Mouse (Mus musculus): Measurements from ENCODE around the gene Ifitm7. TPM values are rescaled to one million over a fixed set of nuclear protein-coding genes. Genes with fewer than 3 reads are reported as not detected.
"Not testable (repeated sequence)": the region's sequence is repeated elsewhere in the genome, so short reads cannot be mapped to it uniquely, and the experiment has no call there.

Ifitm7 gene
- total and polyA plus RNA-seq, 2 experiments, result not detected

- no peaks in the 10 kb centered on the region for H3K27me3 ChIP-seq (ENCODE audit: control insufficient read depth, insufficient read depth, low read length)
- no peak overlapping the region for H3K27ac ChIP-seq (replicated peaks; ENCODE audit: insufficient read depth, low read depth, low read length)
- H3K4me1 ChIP-seq (ENCODE audit: control insufficient read depth, insufficient read depth, low read length), result no peaks in the 10 kb centered on the region
- 91% methylated on average over 11 of the region's 11 CpGs for WGBS
- no peak overlapping the region for H3K9ac ChIP-seq (ENCODE audit: low read depth, low read length)
- no peaks in the 10 kb centered on the region for H3K79me2 ChIP-seq (ENCODE audit: control insufficient read depth, insufficient read depth, low read length)
- no peak overlapping the region for H3K4me3 ChIP-seq (ENCODE audit: insufficient read depth, low read depth, low read length)
- TF ChIP-seq CTCF (IDR thresholded peaks at IDR 0.05; ENCODE audit: low read depth, low read length) (no peak), POLR2A (IDR thresholded peaks at IDR 0.05; ENCODE audit: extremely low read depth, insufficient read depth, low read length) (no peak)
- DNase-seq (ENCODE audit: extremely low read depth, low read depth, low spot score), result no peak
- no peaks in the 10 kb centered on the region for H3K36me3 ChIP-seq (ENCODE audit: control insufficient read depth, insufficient read depth, low read length)
Observed at GRCm38 (mm10) chr16:13992518-13993248, 6.0 kb upstream of the Ifitm7 start.

- H3K27ac ChIP-seq (replicated peaks; ENCODE audit: insufficient read depth, low read depth, low read length), result no peak overlapping the region
Observed at GRCm38 (mm10) chr16:13986197-13986573, 503 bp downstream of the Ifitm7 start.

GRCm38 (mm10) chr16:13983161-13983560, 3.5 kb downstream of the Ifitm7 start:
- H3K9ac ChIP-seq (ENCODE audit: low read depth, low read length), result no peak overlapping the region
- H3K36me3 ChIP-seq (ENCODE audit: control insufficient read depth, insufficient read depth, low read length), result no peaks in the 10 kb centered on the region
- H3K4me1 ChIP-seq (ENCODE audit: control insufficient read depth, insufficient read depth, low read length), result peaks cover 7% of the 10 kb centered on the region; the same call in 1 of the 2 replicates
- TF ChIP-seq CTCF (IDR thresholded peaks at IDR 0.05; ENCODE audit: low read depth, low read length), result no peak
- TF ChIP-seq POLR2A (IDR thresholded peaks at IDR 0.05; ENCODE audit: extremely low read depth, insufficient read depth, low read length), result no peak
- H3K27me3 ChIP-seq (ENCODE audit: control insufficient read depth, insufficient read depth, low read length), result no peaks in the 10 kb centered on the region
- WGBS, result 97% methylated on average over 5 of the region's 5 CpGs
- no peak for DNase-seq (ENCODE audit: extremely low read depth, low read depth, low spot score)
- no peaks in the 10 kb centered on the region for H3K79me2 ChIP-seq (ENCODE audit: control insufficient read depth, insufficient read depth, low read length)
- H3K4me3 ChIP-seq (ENCODE audit: insufficient read depth, low read depth, low read length), result no peak overlapping the region
- no peak overlapping the region for H3K27ac ChIP-seq (replicated peaks; ENCODE audit: insufficient read depth, low read depth, low read length)

More at GRCm38 (mm10) chr16:13986197-13986573, 503 bp downstream of the Ifitm7 start:
- H3K4me3 ChIP-seq (ENCODE audit: insufficient read depth, low read depth, low read length), result no peak overlapping the region
- no peaks in the 10 kb centered on the region for H3K27me3 ChIP-seq (ENCODE audit: control insufficient read depth, insufficient read depth, low read length)
- no peaks in the 10 kb centered on the region for H3K36me3 ChIP-seq (ENCODE audit: control insufficient read depth, insufficient read depth, low read length)
- WGBS, result 82% methylated on average over 3 of the region's 3 CpGs
- no peak for DNase-seq (ENCODE audit: extremely low read depth, low read depth, low spot score)
- H3K9ac ChIP-seq (ENCODE audit: low read depth, low read length), result no peak overlapping the region
- peaks cover 7% of the 10 kb centered on the region; the same call in 1 of the 2 replicates for H3K4me1 ChIP-seq (ENCODE audit: control insufficient read depth, insufficient read depth, low read length)
- H3K79me2 ChIP-seq (ENCODE audit: control insufficient read depth, insufficient read depth, low read length), result no peaks in the 10 kb centered on the region
- TF ChIP-seq CTCF (IDR thresholded peaks at IDR 0.05; ENCODE audit: low read depth, low read length) (no peak), POLR2A (IDR thresholded peaks at IDR 0.05; ENCODE audit: extremely low read depth, insufficient read depth, low read length) (no peak)

- not testable (repeated sequence) for H3K27ac ChIP-seq (replicated peaks; ENCODE audit: insufficient read depth, low read depth, low read length); H3K36me3 ChIP-seq (ENCODE audit: control insufficient read depth, insufficient read depth, low read length)
- 82% methylated on average over 3 of the region's 3 CpGs for WGBS
Observed at GRCm38 (mm10) chr16:13981726-13982125, 5.0 kb downstream of the Ifitm7 start.

GRCm38 (mm10) chr16:13977026-13977425, 9.7 kb downstream of the Ifitm7 start:
- H3K9ac ChIP-seq (ENCODE audit: low read depth, low read length); H3K36me3 ChIP-seq (ENCODE audit: control insufficient read depth, insufficient read depth, low read length); H3K4me1 ChIP-seq (ENCODE audit: control insufficient read depth, insufficient read depth, low read length); H3K27ac ChIP-seq (replicated peaks; ENCODE audit: insufficient read depth, low read depth, low read length); H3K27me3 ChIP-seq (ENCODE audit: control insufficient read depth, insufficient read depth, low read length); H3K4me3 ChIP-seq (ENCODE audit: insufficient read depth, low read depth, low read length); H3K79me2 ChIP-seq (ENCODE audit: control insufficient read depth, insufficient read depth, low read length); DNase-seq (ENCODE audit: extremely low read depth, low read depth, low spot score): not testable (repeated sequence)
- 89% methylated on average over 1 of the region's 1 CpGs for WGBS

More at GRCm38 (mm10) chr16:13981726-13982125, 5.0 kb downstream of the Ifitm7 start:
- not testable (repeated sequence) for H3K4me3 ChIP-seq (ENCODE audit: insufficient read depth, low read depth, low read length); DNase-seq (ENCODE audit: extremely low read depth, low read depth, low spot score); H3K4me1 ChIP-seq (ENCODE audit: control insufficient read depth, insufficient read depth, low read length); H3K27me3 ChIP-seq (ENCODE audit: control insufficient read depth, insufficient read depth, low read length); H3K9ac ChIP-seq (ENCODE audit: low read depth, low read length); H3K79me2 ChIP-seq (ENCODE audit: control insufficient read depth, insufficient read depth, low read length)

- not testable (repeated sequence) for H3K4me1 ChIP-seq (ENCODE audit: control insufficient read depth, insufficient read depth, low read length); H3K36me3 ChIP-seq (ENCODE audit: control insufficient read depth, insufficient read depth, low read length); H3K79me2 ChIP-seq (ENCODE audit: control insufficient read depth, insufficient read depth, low read length); H3K4me3 ChIP-seq (ENCODE audit: insufficient read depth, low read depth, low read length); H3K27ac ChIP-seq (replicated peaks; ENCODE audit: insufficient read depth, low read depth, low read length); DNase-seq (ENCODE audit: extremely low read depth, low read depth, low spot score); H3K9ac ChIP-seq (ENCODE audit: low read depth, low read length); H3K27me3 ChIP-seq (ENCODE audit: control insufficient read depth, insufficient read depth, low read length)
- WGBS, result 88% methylated on average over 4 of the region's 4 CpGs
Observed at GRCm38 (mm10) chr16:13976358-13976896, 10.3 kb downstream of the Ifitm7 start.
